Mouse (Mus musculus): ENCODE measurements around the gene Dnah1. TPM values are rescaled to one million over a fixed set of nuclear protein-coding genes. Genes with fewer than 3 reads are reported as not detected.

The Dnah1 gene
- total and polyA plus RNA-seq, 3 experiments, result 0.04 to 0.11 TPM; not detected in 1

- no peaks in the 10 kb centered on the region for H3K9me3 ChIP-seq (replicated peaks; ENCODE audit: insufficient read depth, low read length)
- peak overlapping the region in 1 of 2 experiments; percentile 35; a peak in 2 of 4 replicates for H3K4me3 ChIP-seq (ENCODE audit: control insufficient read depth in 1 of 2, insufficient read depth in 1 of 2, low read depth in 2 of 2, low read length in 2 of 2)
- H3K79me2 ChIP-seq (ENCODE audit: control insufficient read depth, insufficient read depth, low read length, poor library complexity), result no peaks in the 10 kb centered on the region
- peak overlapping the region; percentile 58 for H3K9ac ChIP-seq (ENCODE audit: control insufficient read depth, low read depth, low read length, poor library complexity, severe bottlenecking)
- peaks cover 12 to 25% of the 10 kb centered on the region in 2 experiments for H3K4me1 ChIP-seq (ENCODE audit: control insufficient read depth in 1 of 2, insufficient read depth in 2 of 2, low read length in 2 of 2)
- TF ChIP-seq MXI1 (IDR thresholded peaks at IDR 0.05; ENCODE audit: low read depth, low read length) (peak; percentile 78; the same call in 1 of the 2 replicates), MAX (IDR thresholded peaks at IDR 0.05; ENCODE audit: low read length) (peak; percentile 71; the same call in 1 of the 2 replicates), TBP (IDR thresholded peaks at IDR 0.05; ENCODE audit: low read depth, low read length) (peak; percentile 79), TAL1 (IDR thresholded peaks at IDR 0.05; ENCODE audit: low read length) (peak; percentile 56), POLR2AphosphoS2 (IDR thresholded peaks at IDR 0.05; ENCODE audit: low read length) (peak; percentile 38; the same call in 1 of the 2 replicates), CTCF (IDR thresholded peaks at IDR 0.05 in 2 of 3, conservative IDR thresholded peaks at IDR 0.05 in 1 of 3; ENCODE audit: control insufficient read depth in 1 of 3, insufficient read depth in 1 of 3, low read depth in 2 of 3, low read length in 3 of 3, poor library complexity in 1 of 3, severe bottlenecking in 1 of 3) (no peak), TCF12 (IDR thresholded peaks at IDR 0.05; ENCODE audit: low read depth, low read length) (peak; percentile 77), NELFE (IDR thresholded peaks at IDR 0.05; ENCODE audit: low read depth, low read length) (peak; percentile 48), GATA1 (IDR thresholded peaks at IDR 0.05; ENCODE audit: low read depth, low read length) (peak; percentile 90), RCOR1 (IDR thresholded peaks at IDR 0.05; ENCODE audit: low read depth, low read length) (peak; percentile 46; the same call in 1 of the 2 replicates), ZC3H11A (IDR thresholded peaks at IDR 0.05; ENCODE audit: low read depth, low read length) (no peak), MYC (IDR thresholded peaks at IDR 0.05; ENCODE audit: low read depth, low read length) (no peak), MAZ (IDR thresholded peaks at IDR 0.05; ENCODE audit: low read depth, low read length) (peak; percentile 68; the same call in 1 of the 2 replicates), HCFC1 (IDR thresholded peaks at IDR 0.05; ENCODE audit: low read depth, low read length) (peak; percentile 44; the same call in 1 of the 2 replicates), CHD2 (IDR thresholded peaks at IDR 0.05; ENCODE audit: low read length) (0 out of 2 replicates have a peak, but pooled peaks have one; percentile 23), SMC3 (IDR thresholded peaks at IDR 0.05; ENCODE audit: low read depth, low read length) (no peak), EP300 (IDR thresholded peaks at IDR 0.05; ENCODE audit: low read depth in 1 of 2, low read length in 2 of 2) (peak; percentile 80 to 86), SIN3A (IDR thresholded peaks at IDR 0.05; ENCODE audit: low read length) (peak; percentile 90), ETS1 (IDR thresholded peaks at IDR 0.05; ENCODE audit: low read depth, low read length) (peak; percentile 93), MYB (IDR thresholded peaks at IDR 0.05; ENCODE audit: low read depth, low read length) (peak; percentile 16; the same call in 1 of the 2 replicates), POLR2A (IDR thresholded peaks at IDR 0.05; ENCODE audit: control insufficient read depth in 1 of 2, insufficient read depth in 1 of 2, low read depth in 1 of 2, low read length in 2 of 2, poor library complexity in 1 of 2) (peak; percentile 42 to 67; a peak in 3 of 4 replicates)
- peak; percentile 94 for DNase-seq (ENCODE audit: low read depth, low spot score)
- H3K27ac ChIP-seq (ENCODE audit: control insufficient read depth, low read depth, low read length), result peak overlapping the region; percentile 98
- peaks cover 0 to 20% of the 10 kb centered on the region in 2 experiments for H3K36me3 ChIP-seq (ENCODE audit: control insufficient read depth in 1 of 2, insufficient read depth in 2 of 2, low read length in 2 of 2)
- H3K27me3 ChIP-seq (ENCODE audit: control insufficient read depth in 1 of 2, insufficient read depth in 2 of 2, low read length in 2 of 2), result no peaks in the 10 kb centered on the region
Observed at GRCm38 (mm10) chr14:31260374-31260773, 63.3 kb downstream of the Dnah1 start.

- peaks cover 3 to 20% of the 10 kb centered on the region in 2 experiments for H3K36me3 ChIP-seq (ENCODE audit: control insufficient read depth in 1 of 2, insufficient read depth in 2 of 2, low read length in 2 of 2)
- no peak overlapping the region for H3K9ac ChIP-seq (ENCODE audit: control insufficient read depth, low read depth, low read length, poor library complexity, severe bottlenecking)
- H3K4me1 ChIP-seq (ENCODE audit: control insufficient read depth in 1 of 2, insufficient read depth in 2 of 2, low read length in 2 of 2), result peaks cover 12 to 25% of the 10 kb centered on the region in 2 experiments
- DNase-seq (ENCODE audit: low read depth, low spot score), result no peak
- H3K9me3 ChIP-seq (replicated peaks; ENCODE audit: insufficient read depth, low read length), result no peaks in the 10 kb centered on the region
- TF ChIP-seq TBP (IDR thresholded peaks at IDR 0.05; ENCODE audit: low read depth, low read length) (no peak), ZKSCAN1 (IDR thresholded peaks at IDR 0.05; ENCODE audit: low read depth, low read length) (no peak), UBTF (IDR thresholded peaks at IDR 0.05; ENCODE audit: borderline replicate concordance, insufficient read depth, low read depth, low read length) (no peak), USF1 (IDR thresholded peaks at IDR 0.05; ENCODE audit: low read depth, low read length) (no peak), ELF1 (IDR thresholded peaks at IDR 0.05; ENCODE audit: low read depth, low read length) (no peak)
- no peak overlapping the region for H3K27ac ChIP-seq (ENCODE audit: control insufficient read depth, low read depth, low read length)
- no peaks in the 10 kb centered on the region for H3K79me2 ChIP-seq (ENCODE audit: control insufficient read depth, insufficient read depth, low read length, poor library complexity)
- H3K4me3 ChIP-seq (ENCODE audit: control insufficient read depth in 1 of 2, insufficient read depth in 1 of 2, low read depth in 2 of 2, low read length in 2 of 2), result no peak overlapping the region
- no peaks in the 10 kb centered on the region for H3K27me3 ChIP-seq (ENCODE audit: control insufficient read depth in 1 of 2, insufficient read depth in 2 of 2, low read length in 2 of 2)
Observed at GRCm38 (mm10) chr14:31258476-31259050, 65.1 kb downstream of the Dnah1 start.
